In genomic region chr17:5440159-5440971, GRCm38 (mm10) we compare ENCODE assay signal across 8 mouse cellular contexts. TPM values are rescaled to one million over a fixed set of nuclear protein-coding genes. Genes with fewer than 3 reads are reported as not detected.
DNase-seq lines count a peak whose midpoint lies in the region; ATAC-seq and TF ChIP-seq lines count a peak whose summit lies in the region.

Tmem242 (minus strand) TSS chr17:5440259.

- H3K4me2 ChIP-seq in forebrain, embryonic 16.5 days (ENCODE audit: low read length): peak within 1 kb of the TSS; percentile 92
- peak within 1 kb of the TSS; percentile 68 for H3K4me2 ChIP-seq in lung, embryonic 14.5 days

- peak; percentile 53; the same call in 1 of the 2 replicates for TF ChIP-seq POLR2A in olfactory bulb, adult 2 months (IDR thresholded peaks at IDR 0.05; ENCODE audit: insufficient read depth, low read depth, low read length)
- 0 out of 2 replicates have a peak, but pooled peaks have one; percentile 9 for TF ChIP-seq POLR2A in thymus, adult 2 months (IDR thresholded peaks at IDR 0.05; ENCODE audit: control insufficient read depth, extremely low read depth, insufficient read depth, low read length, poor library complexity)

- WGBS in forebrain, embryonic 16.5 days: under 1% methylated on average over 27 of the region's 27 CpGs
- under 1% methylated on average over 27 of the region's 27 CpGs for WGBS in lung, embryonic 14.5 days
- WGBS in olfactory bulb, adult 2 months: 1% methylated on average over 27 of the region's 27 CpGs
- WGBS in thymus, adult 2 months: 4% methylated on average over 27 of the region's 27 CpGs

- DNase-seq in G1E (ENCODE audit: low spot score): peak; percentile 58
- peak; percentile 83 to 93 for DNase-seq in cerebellum, adult 18-20 months
- DNase-seq in heart, postnatal 36 days: peak; percentile 94 to 97
- DNase-seq in layer of hippocampus, adult 2 months (ENCODE audit: low spot score in 2 of 2): peak; percentile 86 to 93
- DNase-seq in lung, embryonic 14.5 days: peak; percentile 97
- peak; percentile 90 for DNase-seq in thymus, adult 2 months

- intact Hi-C loops in heart, postnatal 36 days (cut with DNase I): loop anchor here (1.0 to 5.0 kb wide), 4 partner anchors 52 to 313 kb away; partner anchors contain the start of gene Zdhhc14

- no peak for TF ChIP-seq CTCF in G1E (IDR thresholded peaks at IDR 0.05; ENCODE audit: low read depth, low read length)
- peak; percentile 85 for TF ChIP-seq CTCF in layer of hippocampus, adult 2 months (conservative IDR thresholded peaks at IDR 0.05)
- peak; percentile 69 for TF ChIP-seq CTCF in lung, embryonic 14.5 days (IDR thresholded peaks at IDR 0.05; ENCODE audit: low read depth)
- peak; percentile 56 for TF ChIP-seq CTCF in olfactory bulb, adult 2 months (IDR thresholded peaks at IDR 0.05; ENCODE audit: insufficient read depth, low read depth, low read length)
- TF ChIP-seq CTCF in thymus, adult 2 months (IDR thresholded peaks at IDR 0.05; ENCODE audit: borderline replicate concordance, control insufficient read depth, extremely low read depth, insufficient read depth, low read length, poor library complexity): peak; percentile 63; the same call in 1 of the 2 replicates

- H3K9me3 ChIP-seq in G1E (replicated peaks): 0 out of 2 replicates have a peak, but pooled peaks cover 2% of the 10 kb centered on the region
- no peaks in the 10 kb centered on the region for H3K9me3 ChIP-seq in forebrain, embryonic 16.5 days (ENCODE audit: control insufficient read depth, low read length)
- H3K9me3 ChIP-seq in lung, embryonic 14.5 days (ENCODE audit: low read depth, low read length): no peaks in the 10 kb centered on the region

- H3K4me3 ChIP-seq in G1E (ENCODE audit: low read depth, low read length): peak within 1 kb of the TSS; percentile 72
- peak within 1 kb of the TSS; percentile 83 for H3K4me3 ChIP-seq in forebrain, embryonic 16.5 days (replicated peaks; ENCODE audit: low read length)
- H3K4me3 ChIP-seq in layer of hippocampus, adult 2 months: peak within 1 kb of the TSS; percentile 88
- peak within 1 kb of the TSS; percentile 57 for H3K4me3 ChIP-seq in lung, embryonic 14.5 days (ENCODE audit: low read depth, low read length)
- peak within 1 kb of the TSS; percentile 55 for H3K4me3 ChIP-seq in olfactory bulb, adult 2 months (ENCODE audit: insufficient read depth, low read depth, low read length)
- H3K4me3 ChIP-seq in thymus, adult 2 months (ENCODE audit: control insufficient read depth, insufficient read depth, low read length): peak within 1 kb of the TSS; percentile 67

- peaks cover 3% of the 10 kb centered on the region; the same call in 1 of the 2 replicates for H3K27me3 ChIP-seq in G1E (ENCODE audit: insufficient read depth, low read length)
- H3K27me3 ChIP-seq in forebrain, embryonic 16.5 days (replicated peaks; ENCODE audit: control insufficient read depth, insufficient read depth, low read length): no peaks in the 10 kb centered on the region
- no peaks in the 10 kb centered on the region for H3K27me3 ChIP-seq in lung, embryonic 14.5 days (ENCODE audit: insufficient read depth, low read length)
- H3K27me3 ChIP-seq in thymus, adult 2 months (ENCODE audit: control insufficient read depth, insufficient read depth, low read length): no peaks in the 10 kb centered on the region

- peak within 1 kb of the TSS; percentile 86 for H3K9ac ChIP-seq in forebrain, embryonic 16.5 days (replicated peaks; ENCODE audit: low read depth, low read length)
- peak within 1 kb of the TSS; percentile 70 for H3K9ac ChIP-seq in lung, embryonic 14.5 days

- peak; percentile 91 for ATAC-seq in G1E (ENCODE audit: extremely low read depth, insufficient number of reproducible peaks, low FRiP score, poor library complexity, severe bottlenecking)
- ATAC-seq in forebrain, embryonic 16.5 days: peak; percentile 94
- ATAC-seq in lung, embryonic 14.5 days (ENCODE audit: insufficient read depth): peak; percentile 91

- H3K4me1 ChIP-seq in G1E (ENCODE audit: insufficient read depth, low read depth, low read length): peaks cover 23% of the 10 kb centered on the region
- H3K4me1 ChIP-seq in forebrain, embryonic 16.5 days (replicated peaks; ENCODE audit: control insufficient read depth, insufficient read depth, low read length): peaks cover 18% of the 10 kb centered on the region
- no peaks in the 10 kb centered on the region for H3K4me1 ChIP-seq in lung, embryonic 14.5 days (ENCODE audit: insufficient read depth)
- H3K4me1 ChIP-seq in olfactory bulb, adult 2 months (ENCODE audit: control insufficient read depth, insufficient read depth, low read length): peaks cover 2% of the 10 kb centered on the region
- H3K4me1 ChIP-seq in thymus, adult 2 months (replicated peaks; ENCODE audit: control insufficient read depth, insufficient read depth, low read length): peaks cover 25% of the 10 kb centered on the region

- H3K27ac ChIP-seq in forebrain, embryonic 16.5 days (ENCODE audit: low read length): peak within 1 kb of the TSS; percentile 81
- peak within 1 kb of the TSS; percentile 97 for H3K27ac ChIP-seq in layer of hippocampus, adult 2 months
- peak within 1 kb of the TSS; percentile 55; the same call in 1 of the 2 replicates for H3K27ac ChIP-seq in lung, embryonic 14.5 days (ENCODE audit: low read depth)
- peak within 1 kb of the TSS; percentile 81 for H3K27ac ChIP-seq in olfactory bulb, adult 2 months (ENCODE audit: insufficient read depth, low read depth, low read length)
- peak within 1 kb of the TSS; percentile 67; the same call in 1 of the 2 replicates for H3K27ac ChIP-seq in thymus, adult 2 months (ENCODE audit: control insufficient read depth, insufficient read depth, low read length)

- peaks cover 26% of the 10 kb centered on the region for H3K36me3 ChIP-seq in G1E (replicated peaks)
- no peaks in the 10 kb centered on the region for H3K36me3 ChIP-seq in forebrain, embryonic 16.5 days (ENCODE audit: control insufficient read depth, insufficient read depth)
- peaks cover 6% of the 10 kb centered on the region; the same call in 1 of the 2 replicates for H3K36me3 ChIP-seq in lung, embryonic 14.5 days (ENCODE audit: insufficient read depth)
- no peaks in the 10 kb centered on the region for H3K36me3 ChIP-seq in thymus, adult 2 months (ENCODE audit: control insufficient read depth, insufficient read depth, low read length)

RNA-seq across cellular contexts. Expression of gene Tmem242, which starts in this region (rescaled TPM):
- total RNA-seq in G1E (2014; fragmentation: Nextera tagmentation): 73.1 and 80.0 TPM in 2 replicates
- total RNA-seq in G1E (2017): 52.6 and 65.3 TPM in 2 replicates
- 10.2 and 22.7 TPM in 2 replicates for polyA plus RNA-seq in G1E (2012)
- polyA plus RNA-seq in forebrain, embryonic 16.5 days (2015; fragmentation: Nextera tagmentation; extraction: Ambion mirVana): 93.1 and 97.6 TPM in 2 replicates
- 100 to 1,000 TPM; 154 TPM for total RNA-seq in heart, postnatal 36 days (2021)
- 10 to 100 TPM; 75.2 to 77.0 TPM for total RNA-seq in layer of hippocampus, adult 2 months (2021)
- polyA plus RNA-seq in lung, embryonic 14.5 days (2014; fragmentation: Nextera tagmentation; extraction: Ambion mirVana): 127 and 130 TPM in 2 replicates
- not detected in 2 replicates for polyA plus RNA-seq in olfactory bulb, adult 2 months (2012; ENCODE audit: insufficient read depth, insufficient read length, low replicate concordance, missing spikeins)
- 9.2 and 10.1 TPM in 2 replicates for polyA plus RNA-seq in thymus, adult 2 months (2012; rRNA removed)

Comparison
In these comparisons a context has a peak if more than half of its experiments do, and no peak if none do; other contexts are left out.
1. Peak in every context shown above with its lines: DNase-seq, ATAC-seq, H3K4me3 ChIP-seq and H3K27ac ChIP-seq.